Mouse (Mus musculus) lung, embryonic 14.5 days (tissue): ENCODE results near the gene S100a3. TPM values are rescaled to one million over a fixed set of nuclear protein-coding genes. Genes with fewer than 3 reads are reported as not detected.

Experiments used
- ATAC-seq: fragments of 200-750 bp; cut with Nextera tagmentation; 2 replicates; pipeline ENCODE4 v1.8.0; 2017; ENCODE audit warnings: mild to moderate bottlenecking, moderate TSS enrichment, moderate library complexity; ENCODE audit not compliant: insufficient read depth
- DNase-seq: peaks from one replicate; pipeline ENCODE4 v3.0.0-alpha.2; 2015
- H3K27ac ChIP-seq: fragments of 300-500 bp; sonication (generic); 2 replicates; pipeline ENCODE4 v1.5.1; 2014; ENCODE audit warnings: low read depth, mild to moderate bottlenecking, moderate library complexity
- H3K27me3 ChIP-seq: fragments of 300-500 bp; sonication (generic); 2 replicates; pipeline ENCODE4 v1.6.1; 2014; ENCODE audit warnings: low read length, control low read depth; ENCODE audit not compliant: insufficient read depth
- H3K36me3 ChIP-seq: fragments of 300-500 bp; sonication (generic); 2 replicates; pipeline ENCODE4 v1.6.1; 2014; ENCODE audit warnings: control low read depth; ENCODE audit not compliant: insufficient read depth
- H3K4me1 ChIP-seq: fragments of 300-500 bp; sonication (generic); 2 replicates; pipeline ENCODE4 v1.6.1; 2014; ENCODE audit warnings: antibody characterized with exemption, control low read depth; ENCODE audit not compliant: insufficient read depth
- H3K4me2 ChIP-seq: fragments of 300-500 bp; sonication (generic); 2 replicates; pipeline ENCODE4 v1.6.1; 2014; ENCODE audit warnings: mild to moderate bottlenecking
- H3K4me3 ChIP-seq: fragments of 300-500 bp; sonication (generic); 2 replicates; pipeline ENCODE4 v1.5.1; 2014; ENCODE audit warnings: low read depth, low read length
- H3K9ac ChIP-seq: fragments of 300-500 bp; sonication (generic); 2 replicates; pipeline ENCODE4 v1.6.1; 2014
- H3K9me3 ChIP-seq: fragments of 300-500 bp; sonication (generic); 2 replicates; pipeline ENCODE4 v1.6.1; 2016; ENCODE audit warnings: low read depth, low read length, control low read depth
- CTCF ChIP-seq: IDR thresholded peaks from 2 replicates; pipeline ENCODE4 v1.5.1; 2016; ENCODE audit warnings: antibody characterized with exemption, low read depth
- WGBS: fragments of 180-500 bp; shearing (Covaris S2); extraction: QIAGEN DNeasy Blood & Tissue Kit; methylation state at CpG from one replicate; pipeline ENCODE4 v1.1.7; 2014; 5-methylcytosine and 5-hydroxymethylcytosine counted together
- polyA plus RNA-seq: library from polyadenylated mRNA; unstranded; fragments of >200 nt; fragmentation: Nextera tagmentation; extraction: Ambion mirVana; gene quantifications from 2 replicates; pipeline ENCODE4 v1.2.1, GENCODE M21; 2014

The S100a3 gene
- polyA plus RNA-seq, 1 experiment from 2014 or later: 0.49 TPM

DNA sequence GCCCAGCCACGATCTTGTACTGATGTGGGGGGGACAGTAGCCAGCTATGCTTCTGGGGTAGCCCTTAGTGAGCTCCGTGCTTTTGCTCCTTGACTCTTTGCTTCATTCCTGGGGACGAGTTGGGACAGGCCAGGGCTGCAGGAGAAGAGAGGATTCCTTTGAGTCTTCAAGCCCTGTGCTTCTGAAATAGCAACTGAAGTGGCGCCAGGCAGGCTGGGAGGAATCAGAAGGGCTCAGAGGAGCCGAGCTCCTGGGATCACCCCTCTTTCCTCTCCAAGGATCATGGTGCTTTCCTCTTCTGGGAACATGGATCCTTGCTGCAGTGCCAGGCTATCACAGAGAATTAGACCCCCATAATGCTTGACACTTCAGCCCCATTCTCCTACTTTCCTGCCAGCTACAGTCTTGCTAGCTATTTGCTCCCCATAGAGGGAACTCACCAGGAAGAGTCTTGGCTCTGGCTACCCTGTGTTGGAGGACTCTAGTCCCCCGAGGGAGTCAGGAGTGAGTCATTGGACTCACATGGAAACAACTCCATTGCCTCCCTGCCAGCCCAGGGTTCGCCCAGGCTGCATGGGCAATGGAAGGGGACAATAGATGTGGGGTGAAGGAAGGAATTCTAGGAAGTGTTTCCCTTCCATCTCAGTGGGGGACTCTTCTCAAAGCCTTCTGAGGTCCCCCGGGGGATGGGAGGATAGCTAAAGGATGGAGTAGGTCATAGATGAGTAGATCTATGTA, 40.2 kb downstream of the S100a3 start:
- Histone ChIP-seq H3K36me3 (no peaks in the 10 kb centered on the region), H3K4me3 (no peak overlapping the region), H3K4me2 (no peak overlapping the region), H3K9me3 (no peaks in the 10 kb centered on the region), H3K9ac (no peak overlapping the region), H3K4me1 (peaks cover 17% of the 10 kb centered on the region), H3K27me3 (no peaks in the 10 kb centered on the region), H3K27ac (no peak overlapping the region)
- TF ChIP-seq CTCF: no peak
- DNase-seq (no peak), ATAC-seq (no peak)
- 71% methylated on average over 8 of the region's 8 CpGs for WGBS

- no peak for DNase-seq
- 74% methylated on average over 11 of the region's 11 CpGs for WGBS
- Histone ChIP-seq H3K36me3 (no peaks in the 10 kb centered on the region), H3K4me2 (no peak within 1 kb of the TSS), H3K9me3 (no peaks in the 10 kb centered on the region), H3K9ac (no peak within 1 kb of the TSS), H3K4me1 (peaks cover 22% of the 10 kb centered on the region), H3K27ac (no peak within 1 kb of the TSS), H3K27me3 (no peaks in the 10 kb centered on the region), H3K4me3 (no peak within 1 kb of the TSS)
- TF ChIP-seq CTCF: no peak
- no peak for ATAC-seq
Measured at GRCm38 (mm10) chr3:90601486-90602110, 41.2 kb downstream of the S100a3 start, which contains the start of gene Gm42674. Gene Gm42674 (plus strand): TSS chr3:90601904.

GRCm38 (mm10) chr3:90603623-90604022, 43.2 kb downstream of the S100a3 start, which contains the start of gene S100a4:
Gene S100a4 (plus strand): TSS chr3:90603771.
- Histone ChIP-seq H3K27ac (peak within 1 kb of the TSS; percentile 58), H3K4me2 (no peak within 1 kb of the TSS), H3K9ac (no peak within 1 kb of the TSS), H3K27me3 (no peaks in the 10 kb centered on the region), H3K4me3 (no peak within 1 kb of the TSS), H3K36me3 (no peaks in the 10 kb centered on the region), H3K4me1 (peaks cover 22% of the 10 kb centered on the region), H3K9me3 (no peaks in the 10 kb centered on the region)
- ATAC-seq (peak; percentile 22; the same call in 1 of the 2 replicates), DNase-seq (peak; percentile 23)
- no peak for TF ChIP-seq CTCF
- 39% methylated on average over 3 of the region's 3 CpGs for WGBS

DNA sequence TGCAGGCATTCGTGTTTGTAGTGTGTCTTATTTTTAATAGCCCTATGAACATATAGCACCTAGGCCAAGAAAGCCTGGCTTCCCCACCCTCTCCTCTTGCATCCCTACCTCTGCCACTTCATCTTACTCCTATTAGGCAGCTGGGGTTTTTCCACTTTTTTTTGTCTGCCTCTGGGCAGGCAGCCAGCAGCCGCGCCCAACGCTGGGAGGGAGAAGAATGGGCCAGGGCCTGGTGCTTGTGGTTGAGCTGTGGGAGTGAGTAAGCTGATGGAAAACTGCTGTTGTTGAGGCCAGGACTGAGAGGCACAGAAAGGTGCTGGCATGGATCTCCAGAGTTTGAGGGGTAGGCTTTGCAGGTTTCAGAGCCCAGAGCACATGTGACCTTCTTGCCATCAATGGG, 44.0 kb downstream of the S100a3 start:
- H3K4me3 ChIP-seq: no peak overlapping the region
- H3K9me3 ChIP-seq: no peaks in the 10 kb centered on the region
- H3K9ac ChIP-seq: no peak overlapping the region
- H3K4me2 ChIP-seq: no peak overlapping the region
- H3K27me3 ChIP-seq: no peaks in the 10 kb centered on the region
- WGBS: 22% methylated on average over 4 of the region's 4 CpGs
- ATAC-seq (peak; percentile 90), DNase-seq (peak; percentile 92)
- H3K36me3 ChIP-seq: no peaks in the 10 kb centered on the region
- peaks cover 22% of the 10 kb centered on the region for H3K4me1 ChIP-seq
- TF ChIP-seq CTCF: no peak
- peak overlapping the region; percentile 58 for H3K27ac ChIP-seq

DNA sequence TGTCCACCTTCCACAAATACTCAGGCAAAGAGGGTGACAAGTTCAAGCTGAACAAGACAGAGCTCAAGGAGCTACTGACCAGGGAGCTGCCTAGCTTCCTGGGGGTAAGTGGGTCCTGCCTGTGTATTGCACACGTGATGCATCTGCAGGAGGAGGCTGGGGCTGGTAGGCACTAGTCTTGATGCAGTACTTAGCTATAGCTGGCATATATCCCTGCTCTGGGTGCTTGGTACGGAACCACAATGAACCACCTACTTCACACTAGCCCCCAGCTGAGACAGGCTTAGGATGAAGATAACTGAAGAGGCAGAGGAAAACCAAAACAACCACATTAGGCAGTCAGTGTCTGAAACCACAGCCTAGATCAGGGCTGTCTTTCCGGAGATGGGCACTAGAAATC, 44.7 kb downstream of the S100a3 start:
- no peak overlapping the region for H3K4me2 ChIP-seq
- H3K9ac ChIP-seq: no peak overlapping the region
- H3K9me3 ChIP-seq: no peaks in the 10 kb centered on the region
- no peak for TF ChIP-seq CTCF
- no peak overlapping the region for H3K4me3 ChIP-seq
- DNase-seq: no peak
- WGBS: 81% methylated on average over 3 of the region's 3 CpGs
- peak overlapping the region; percentile 58 for H3K27ac ChIP-seq
- H3K36me3 ChIP-seq: no peaks in the 10 kb centered on the region
- ATAC-seq: 0 out of 2 replicates have a peak, but pooled peaks have one; percentile 11
- peaks cover 22% of the 10 kb centered on the region for H3K4me1 ChIP-seq
- H3K27me3 ChIP-seq: no peaks in the 10 kb centered on the region

DNA sequence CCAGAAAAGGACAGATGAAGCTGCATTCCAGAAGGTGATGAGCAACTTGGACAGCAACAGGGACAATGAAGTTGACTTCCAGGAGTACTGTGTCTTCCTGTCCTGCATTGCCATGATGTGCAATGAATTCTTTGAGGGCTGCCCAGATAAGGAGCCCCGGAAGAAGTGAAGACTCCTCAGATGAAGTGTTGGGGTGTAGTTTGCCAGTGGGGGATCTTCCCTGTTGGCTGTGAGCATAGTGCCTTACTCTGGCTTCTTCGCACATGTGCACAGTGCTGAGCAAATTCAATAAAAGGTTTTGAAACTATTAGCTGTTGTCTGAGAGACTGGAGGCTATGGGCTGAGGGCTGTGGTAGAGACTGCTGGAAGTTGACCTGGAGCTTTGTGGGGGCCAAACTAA, 45.4 kb downstream of the S100a3 start:
- H3K9me3 ChIP-seq: no peaks in the 10 kb centered on the region
- no peak overlapping the region for H3K4me3 ChIP-seq
- H3K27me3 ChIP-seq: no peaks in the 10 kb centered on the region
- peaks cover 22% of the 10 kb centered on the region for H3K4me1 ChIP-seq
- DNase-seq (no peak), ATAC-seq (no peak)
- no peak for TF ChIP-seq CTCF
- no peak overlapping the region for H3K4me2 ChIP-seq
- no peaks in the 10 kb centered on the region for H3K36me3 ChIP-seq
- H3K9ac ChIP-seq: no peak overlapping the region
- peak overlapping the region; percentile 61 for H3K27ac ChIP-seq
- 59% methylated on average over 2 of the region's 2 CpGs for WGBS

DNA sequence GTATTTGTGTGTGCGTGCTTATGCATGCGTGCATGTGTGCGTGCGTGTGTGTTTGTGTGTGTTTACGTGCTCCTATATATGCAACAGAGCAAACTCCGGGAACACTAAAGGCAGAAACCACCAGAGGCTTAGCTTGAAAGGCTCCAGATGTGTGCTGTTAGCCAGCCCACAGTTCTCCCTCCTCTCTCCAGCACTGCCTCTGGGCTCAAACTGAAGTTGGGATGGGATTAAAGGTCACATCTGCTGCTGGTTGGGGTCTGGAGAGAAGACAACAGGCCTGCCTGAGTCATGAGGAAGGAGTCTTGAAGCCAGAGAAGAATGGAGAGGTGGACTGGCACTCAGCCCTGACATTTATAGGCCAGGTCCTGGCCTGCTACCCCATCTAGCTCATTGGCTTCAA, 45.8 kb downstream of the S100a3 start:
- H3K4me1 ChIP-seq: peaks cover 22% of the 10 kb centered on the region
- 58% methylated on average over 6 of the region's 6 CpGs for WGBS
- H3K4me2 ChIP-seq: no peak overlapping the region
- no peaks in the 10 kb centered on the region for H3K9me3 ChIP-seq
- H3K4me3 ChIP-seq: no peak overlapping the region
- H3K27ac ChIP-seq: peak overlapping the region; percentile 61
- ATAC-seq (peak; percentile 30; the same call in 1 of the 2 replicates), DNase-seq (peak; percentile 60)
- no peaks in the 10 kb centered on the region for H3K36me3 ChIP-seq
- no peaks in the 10 kb centered on the region for H3K27me3 ChIP-seq
- no peak overlapping the region for H3K9ac ChIP-seq
- TF ChIP-seq CTCF: no peak
